Mouse (Mus musculus) cortical plate, adult 2 months (tissue): Measurements from ENCODE around the gene Usp47.

ENCODE experiments used
- CTCF ChIP-seq: fragments of 200-500 bp; IDR thresholded peaks from 2 replicates; pipeline ENCODE4 v1.5.1; 2011; ENCODE audit warnings: mild to moderate bottlenecking, control low read depth, low read length; ENCODE audit not compliant: insufficient read depth; ENCODE audit errors: extremely low read depth
- POLR2A ChIP-seq: fragments of 200-500 bp; IDR thresholded peaks from 2 replicates; pipeline ENCODE4 v1.6.1; 2011; ENCODE audit warnings: mild to moderate bottlenecking, low read length, control low read depth; ENCODE audit not compliant: insufficient read depth; ENCODE audit errors: extremely low read depth

- TF ChIP-seq CTCF (no peak), POLR2A (no peak)
These were observed 17.0 kb downstream of the Usp47 start for GRCm38 (mm10) chr7:112040271-112040670.
